Mouse (Mus musculus): ENCODE measurements around the gene Magi1. TPM values are rescaled to one million over a fixed set of nuclear protein-coding genes. Genes with fewer than 3 reads are reported as not detected.
A peak's percentile ranks its signal among the peaks of the same experiment; 100 is the strongest.

The Magi1 gene
- polyA plus RNA-seq, 1 experiment from 2014 or later, result 6.2 TPM

GRCm38 (mm10) chr6:94060621-94061213 is 223.0 kb downstream of the Magi1 start:
- TF ChIP-seq CTCF (IDR thresholded peaks at IDR 0.05; ENCODE audit: low read depth), result no peak
- Histone ChIP-seq H3K9me3 (replicated peaks; ENCODE audit: low read length) (no peaks in the 10 kb centered on the region), H3K4me2 (ENCODE audit: low read length) (no peak overlapping the region), H3K4me1 (replicated peaks; ENCODE audit: insufficient read depth, low read length) (0 out of 2 replicates have a peak, but pooled peaks cover 5% of the 10 kb centered on the region), H3K4me3 (replicated peaks; ENCODE audit: low read depth, low read length) (no peak overlapping the region), H3K9ac (ENCODE audit: low read depth, low read length) (no peak overlapping the region), H3K27ac (no peak overlapping the region), H3K36me3 (ENCODE audit: insufficient read depth, low read length) (no peaks in the 10 kb centered on the region), H3K27me3 (ENCODE audit: insufficient read depth, low read length) (no peaks in the 10 kb centered on the region)
- no peak for DNase-seq (ENCODE audit: low spot score)
- ATAC-seq (replicated peaks; ENCODE audit: low FRiP score, low read depth), result no peak
- WGBS, result 69% methylated on average over 7 of the region's 7 CpGs

- 90% methylated on average over 2 of the region's 2 CpGs for whole genome bisulfite sequencing
Observed at GRCm38 (mm10) chr6:94059090-94059489, 224.6 kb downstream of the Magi1 start.

GRCm38 (mm10) chr6:94053920-94054319 is 229.8 kb downstream of the Magi1 start:
- ATAC-seq (replicated peaks; ENCODE audit: low FRiP score, low read depth) (no peak), DNase-seq (ENCODE audit: low spot score) (peak; percentile 57)
- Histone ChIP-seq H3K36me3 (ENCODE audit: insufficient read depth, low read length) (no peaks in the 10 kb centered on the region), H3K9ac (ENCODE audit: low read depth, low read length) (no peak overlapping the region), H3K27ac (no peak overlapping the region), H3K4me2 (ENCODE audit: low read length) (no peak overlapping the region), H3K4me1 (replicated peaks; ENCODE audit: insufficient read depth, low read length) (no peaks in the 10 kb centered on the region), H3K9me3 (replicated peaks; ENCODE audit: low read length) (no peaks in the 10 kb centered on the region), H3K27me3 (ENCODE audit: insufficient read depth, low read length) (no peaks in the 10 kb centered on the region), H3K4me3 (replicated peaks; ENCODE audit: low read depth, low read length) (no peak overlapping the region)
- 20% methylated on average over 1 of the region's 1 CpGs for WGBS
- TF ChIP-seq CTCF (IDR thresholded peaks at IDR 0.05; ENCODE audit: low read depth), result peak; percentile 79

More at GRCm38 (mm10) chr6:94059090-94059489, 224.6 kb downstream of the Magi1 start:
- no peak overlapping the region for H3K27ac ChIP-seq
- no peaks in the 10 kb centered on the region for H3K36me3 ChIP-seq (ENCODE audit: insufficient read depth, low read length)
- no peak for ATAC-seq (replicated peaks; ENCODE audit: low FRiP score, low read depth)
- no peak for DNase-seq (ENCODE audit: low spot score)
- no peak overlapping the region for H3K4me2 ChIP-seq (ENCODE audit: low read length)
- TF ChIP-seq CTCF (IDR thresholded peaks at IDR 0.05; ENCODE audit: low read depth), result no peak
- 0 out of 2 replicates have a peak, but pooled peaks cover 5% of the 10 kb centered on the region for H3K4me1 ChIP-seq (replicated peaks; ENCODE audit: insufficient read depth, low read length)
- no peak overlapping the region for H3K4me3 ChIP-seq (replicated peaks; ENCODE audit: low read depth, low read length)
- no peak overlapping the region for H3K9ac ChIP-seq (ENCODE audit: low read depth, low read length)
- no peaks in the 10 kb centered on the region for H3K27me3 ChIP-seq (ENCODE audit: insufficient read depth, low read length)
- no peaks in the 10 kb centered on the region for H3K9me3 ChIP-seq (replicated peaks; ENCODE audit: low read length)

GRCm38 (mm10) chr6:94045180-94045579 is 238.5 kb downstream of the Magi1 start:
- Histone ChIP-seq H3K4me1 (replicated peaks; ENCODE audit: insufficient read depth, low read length) (no peaks in the 10 kb centered on the region), H3K27me3 (ENCODE audit: insufficient read depth, low read length) (no peaks in the 10 kb centered on the region), H3K36me3 (ENCODE audit: insufficient read depth, low read length) (no peaks in the 10 kb centered on the region), H3K4me3 (replicated peaks; ENCODE audit: low read depth, low read length) (no peak overlapping the region), H3K9ac (ENCODE audit: low read depth, low read length) (no peak overlapping the region), H3K9me3 (replicated peaks; ENCODE audit: low read length) (no peaks in the 10 kb centered on the region), H3K4me2 (ENCODE audit: low read length) (no peak overlapping the region), H3K27ac (no peak overlapping the region)
- ATAC-seq (replicated peaks; ENCODE audit: low FRiP score, low read depth) (no peak), DNase-seq (ENCODE audit: low spot score) (no peak)
- no peak for TF ChIP-seq CTCF (IDR thresholded peaks at IDR 0.05; ENCODE audit: low read depth)
- WGBS, result 91% methylated on average over 4 of the region's 4 CpGs

GRCm38 (mm10) chr6:94043461-94043860 is 240.3 kb downstream of the Magi1 start:
- Histone ChIP-seq H3K4me3 (replicated peaks; ENCODE audit: low read depth, low read length) (no peak overlapping the region), H3K36me3 (ENCODE audit: insufficient read depth, low read length) (no peaks in the 10 kb centered on the region), H3K9ac (ENCODE audit: low read depth, low read length) (no peak overlapping the region), H3K27me3 (ENCODE audit: insufficient read depth, low read length) (no peaks in the 10 kb centered on the region), H3K4me2 (ENCODE audit: low read length) (no peak overlapping the region), H3K4me1 (replicated peaks; ENCODE audit: insufficient read depth, low read length) (no peaks in the 10 kb centered on the region), H3K9me3 (replicated peaks; ENCODE audit: low read length) (no peaks in the 10 kb centered on the region), H3K27ac (no peak overlapping the region)
- WGBS, result 59% methylated on average over 7 of the region's 7 CpGs
- TF ChIP-seq CTCF (IDR thresholded peaks at IDR 0.05; ENCODE audit: low read depth), result no peak
- ATAC-seq (replicated peaks; ENCODE audit: low FRiP score, low read depth) (no peak), DNase-seq (ENCODE audit: low spot score) (no peak)

- H3K4me2 ChIP-seq (ENCODE audit: low read length), result no peak overlapping the region
- TF ChIP-seq CTCF (IDR thresholded peaks at IDR 0.05; ENCODE audit: low read depth), result peak; percentile 82
- no peaks in the 10 kb centered on the region for H3K27me3 ChIP-seq (ENCODE audit: insufficient read depth, low read length)
- ATAC-seq (replicated peaks; ENCODE audit: low FRiP score, low read depth) (no peak), DNase-seq (ENCODE audit: low spot score) (peak; percentile 68)
- no peaks in the 10 kb centered on the region for H3K36me3 ChIP-seq (ENCODE audit: insufficient read depth, low read length)
- H3K27ac ChIP-seq, result no peak overlapping the region
- H3K4me1 ChIP-seq (replicated peaks; ENCODE audit: insufficient read depth, low read length), result no peaks in the 10 kb centered on the region
- H3K4me3 ChIP-seq (replicated peaks; ENCODE audit: low read depth, low read length), result no peak overlapping the region
- WGBS, result 61% methylated on average over 2 of the region's 2 CpGs
- no peaks in the 10 kb centered on the region for H3K9me3 ChIP-seq (replicated peaks; ENCODE audit: low read length)
- H3K9ac ChIP-seq (ENCODE audit: low read depth, low read length), result no peak overlapping the region
Observed at GRCm38 (mm10) chr6:94040093-94040492, 243.6 kb downstream of the Magi1 start.

GRCm38 (mm10) chr6:94038897-94039296 is 244.8 kb downstream of the Magi1 start:
- no peak for ATAC-seq (replicated peaks; ENCODE audit: low FRiP score, low read depth)
- TF ChIP-seq CTCF (IDR thresholded peaks at IDR 0.05; ENCODE audit: low read depth), result peak; percentile 46; the same call in 1 of the 2 replicates
- no peak for DNase-seq (ENCODE audit: low spot score)
- H3K36me3 ChIP-seq (ENCODE audit: insufficient read depth, low read length), result no peaks in the 10 kb centered on the region
- no peaks in the 10 kb centered on the region for H3K4me1 ChIP-seq (replicated peaks; ENCODE audit: insufficient read depth, low read length)
- H3K9me3 ChIP-seq (replicated peaks; ENCODE audit: low read length), result no peaks in the 10 kb centered on the region
- H3K27me3 ChIP-seq (ENCODE audit: insufficient read depth, low read length), result no peaks in the 10 kb centered on the region
- no peak overlapping the region for H3K4me3 ChIP-seq (replicated peaks; ENCODE audit: low read depth, low read length)
- 96% methylated on average over 3 of the region's 3 CpGs for WGBS
- no peak overlapping the region for H3K4me2 ChIP-seq (ENCODE audit: low read length)
- H3K9ac ChIP-seq (ENCODE audit: low read depth, low read length), result no peak overlapping the region
- no peak overlapping the region for H3K27ac ChIP-seq

Measured in kidney, postnatal 0 days (tissue).